Mouse (Mus musculus) ovary, adult 18-20 months (tissue): ENCODE data around the gene Gm17657.

Experiments
- DNase-seq: peaks from one replicate; pipeline ENCODE4 v3.0.0; 2022; ENCODE audit warnings: low spot score, mixed read lengths

The Gm17657 gene

DNA sequence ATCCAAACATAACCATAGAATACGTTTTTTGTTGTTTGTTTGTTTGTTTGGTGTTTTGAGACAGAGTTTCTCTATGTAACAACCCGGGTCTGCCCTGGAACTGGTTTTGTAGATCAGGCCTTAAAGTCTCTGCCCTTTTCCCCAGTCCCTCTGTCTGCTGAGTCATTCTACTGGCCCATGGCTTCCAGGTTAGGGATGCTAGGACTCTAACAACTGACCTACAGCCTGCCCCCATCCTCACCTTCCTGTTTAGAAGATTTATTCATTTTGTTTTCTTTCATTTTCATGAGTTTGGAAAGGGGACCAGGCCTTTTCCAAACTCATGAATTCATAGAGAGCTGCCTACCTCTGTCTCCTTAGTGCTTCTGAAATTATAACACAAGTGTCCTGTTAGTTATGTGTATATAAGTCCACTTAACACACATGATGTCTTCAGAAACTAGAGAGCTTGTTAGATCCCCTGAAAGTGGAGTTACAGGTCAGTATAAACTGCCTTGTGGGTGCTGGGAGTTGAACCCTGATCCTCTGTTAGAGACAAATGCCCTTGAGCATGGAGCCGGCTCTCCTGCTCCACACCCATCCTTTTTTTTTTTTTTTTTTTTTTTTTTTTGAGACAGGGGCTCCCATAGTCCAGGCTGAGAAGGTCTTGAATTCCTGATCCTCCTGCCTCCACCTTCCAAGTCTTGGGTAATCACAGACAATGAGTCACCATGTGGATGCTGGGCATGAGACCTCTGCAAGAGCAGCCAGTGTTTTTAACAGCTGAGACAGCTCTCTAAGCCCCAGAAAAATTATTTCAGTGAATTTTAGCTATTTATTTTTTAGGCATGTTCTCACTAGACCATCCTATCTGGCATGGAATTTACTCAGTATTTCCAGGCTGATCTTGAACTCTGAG lies 63.9 kb downstream of the Gm17657 start:
- DNase-seq: no peak

GRCm38 (mm10) chr17:29484431-29484830 lies 65.0 kb downstream of the Gm17657 start:
- no peak for DNase-seq

- no peak for DNase-seq
Observed at GRCm38 (mm10) chr17:29483282-29483681, 66.2 kb downstream of the Gm17657 start.

DNA sequence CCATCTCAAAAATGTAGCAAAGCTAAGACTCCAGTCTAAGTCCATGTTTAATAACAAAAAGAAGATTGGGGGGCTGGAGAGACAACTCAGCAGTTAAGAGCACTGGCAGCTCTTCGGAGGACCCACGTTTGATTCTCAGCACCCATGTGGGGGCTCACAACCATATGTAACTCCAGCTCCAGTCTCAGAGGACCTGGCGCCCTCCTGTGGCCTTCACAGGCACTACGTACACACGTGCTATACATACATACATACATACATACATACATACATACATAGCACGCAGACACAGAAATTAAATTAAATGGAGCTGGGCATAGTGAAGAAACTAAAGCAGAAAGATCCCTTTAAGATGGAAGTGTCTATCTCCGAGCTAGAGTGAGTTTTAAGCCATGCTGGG lies 66.8 kb downstream of the Gm17657 start:
- DNase-seq: no peak

DNA sequence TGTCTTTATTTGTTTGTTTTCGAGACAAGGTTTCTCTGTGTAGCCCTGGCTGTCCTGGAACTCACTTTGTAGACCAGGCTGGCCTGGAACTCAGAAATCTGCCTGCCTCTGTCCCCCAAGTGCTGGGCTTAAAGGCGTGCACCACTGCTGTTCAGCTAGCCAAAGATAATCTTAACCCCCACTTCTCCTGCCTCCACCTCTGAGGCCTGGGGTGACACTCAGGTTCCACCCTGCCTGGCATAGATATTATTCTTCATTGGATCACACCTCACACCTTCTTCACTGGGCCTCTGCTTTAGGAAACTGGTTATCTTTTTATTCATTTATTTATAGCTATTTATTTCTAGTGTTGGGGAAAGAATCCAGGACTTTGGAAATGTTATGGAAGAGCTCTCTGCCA lies 69.2 kb downstream of the Gm17657 start:
- DNase-seq: no peak

- no peak for DNase-seq
Observed at GRCm38 (mm10) chr17:29478271-29478670, 71.2 kb downstream of the Gm17657 start.

- no peak for DNase-seq
Observed at GRCm38 (mm10) chr17:29477357-29477756, 72.1 kb downstream of the Gm17657 start.

GRCm38 (mm10) chr17:29476461-29476860 lies 73.0 kb downstream of the Gm17657 start:
- DNase-seq: no peak

GRCm38 (mm10) chr17:29475142-29475541 lies 74.3 kb downstream of the Gm17657 start:
- no peak for DNase-seq

DNA sequence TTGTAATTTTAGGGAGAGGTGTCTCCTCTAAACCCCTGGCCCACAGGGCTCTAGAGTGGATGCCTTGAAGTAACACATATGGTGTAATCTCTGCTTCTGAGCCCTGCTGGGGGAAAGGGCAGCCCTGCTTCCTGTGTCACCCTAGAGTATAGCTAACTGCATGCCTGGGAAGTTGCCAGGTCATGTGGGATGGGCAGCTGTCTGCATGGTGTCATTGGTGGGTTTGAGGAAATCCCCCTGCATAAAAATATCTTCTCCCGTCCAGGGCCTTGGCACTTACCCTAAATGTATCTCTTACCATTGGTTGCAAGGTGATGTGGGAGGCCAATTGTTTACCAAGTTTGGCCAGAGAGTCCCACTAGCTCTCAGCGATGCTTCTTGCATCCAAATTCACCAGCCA lies 75.4 kb downstream of the Gm17657 start:
- DNase-seq: no peak

- DNase-seq: no peak
Observed at GRCm38 (mm10) chr17:29473466-29473865, 76.0 kb downstream of the Gm17657 start.
